24 mouse cellular contexts compared by ENCODE assay signal in the genomic region with DNA sequence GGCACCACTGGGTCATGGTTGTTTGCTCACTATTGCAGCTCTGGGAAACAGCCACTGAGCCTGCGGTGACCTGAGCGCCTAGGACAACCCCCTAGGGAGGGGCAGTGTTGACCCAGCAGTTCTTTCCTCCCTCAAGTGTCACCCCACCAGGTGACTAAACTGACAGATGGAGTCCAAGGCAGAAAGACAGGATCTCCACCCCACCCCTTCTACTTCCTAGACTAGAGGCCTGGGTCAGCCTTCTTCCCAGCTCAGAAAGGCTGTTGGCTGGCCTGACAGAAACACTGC. TPM values are rescaled to one million over a fixed set of nuclear protein-coding genes. Genes with fewer than 3 reads are reported as not detected.
DNase-seq lines count a peak whose midpoint lies in the region; ATAC-seq and TF ChIP-seq lines count a peak whose summit lies in the region.
"Had no signal": no experiment of that assay in that cellular context is flagged by ENCODE, and none has a peak within 500 bp of the region (broad histone marks: within the 10 kb centered on the region; RNA-seq: fewer than 3 reads in every experiment).

No protein-coding gene starts in this region.

- no peak overlapping the region for H3K27ac ChIP-seq in intestine, postnatal 0 days (ENCODE audit: low read depth, low read length)
- peak overlapping the region; percentile 64 for H3K27ac ChIP-seq in stomach, embryonic 15.5 days
- H3K27ac ChIP-seq: embryonic facial prominence, embryonic 13.5 days; heart, embryonic 15.5 days; hindbrain, embryonic 10.5 days; kidney, postnatal 0 days; neural tube, embryonic 15.5 days had no signal

- no peak overlapping the region for H3K4me3 ChIP-seq in intestine, postnatal 0 days (ENCODE audit: low read depth, low read length)
- no peak overlapping the region for H3K4me3 ChIP-seq in stomach, embryonic 15.5 days (replicated peaks)
- H3K4me3 ChIP-seq: embryonic facial prominence, embryonic 13.5 days; heart, embryonic 15.5 days; hindbrain, embryonic 10.5 days; neural tube, embryonic 15.5 days had no signal

- H3K36me3 ChIP-seq in intestine, postnatal 0 days (ENCODE audit: control insufficient read depth, insufficient read depth) = no peaks in the 10 kb centered on the region
- H3K36me3 ChIP-seq in stomach, embryonic 15.5 days = no peaks in the 10 kb centered on the region
- H3K36me3 ChIP-seq: embryonic facial prominence, embryonic 13.5 days; heart, embryonic 15.5 days; hindbrain, embryonic 10.5 days; neural tube, embryonic 15.5 days had no signal

- ATAC-seq in intestine, postnatal 0 days = peak; percentile 59; the same call in 1 of the 2 replicates
- no peak; the same call in 1 of the 2 replicates for ATAC-seq in stomach, embryonic 15.5 days (ENCODE audit: insufficient read depth, low FRiP score, low read depth)
- ATAC-seq: forebrain, postnatal 0 days had no signal

- H3K4me1 ChIP-seq in intestine, postnatal 0 days (replicated peaks; ENCODE audit: control insufficient read depth, insufficient read depth, low read length) = no peaks in the 10 kb centered on the region
- H3K4me1 ChIP-seq in stomach, embryonic 15.5 days = no peaks in the 10 kb centered on the region
- H3K4me1 ChIP-seq: embryonic facial prominence, embryonic 13.5 days; heart, embryonic 15.5 days; neural tube, embryonic 15.5 days had no signal

- WGBS in intestine, postnatal 0 days = 40% methylated on average over 2 of the region's 2 CpGs
- WGBS in stomach, embryonic 15.5 days = 58% methylated on average over 2 of the region's 2 CpGs

- no peaks in the 10 kb centered on the region for H3K27me3 ChIP-seq in intestine, postnatal 0 days (replicated peaks; ENCODE audit: control insufficient read depth, insufficient read depth, low read length)
- no peaks in the 10 kb centered on the region for H3K27me3 ChIP-seq in stomach, embryonic 15.5 days (replicated peaks)
- H3K27me3 ChIP-seq: embryonic facial prominence, embryonic 13.5 days; heart, embryonic 15.5 days; neural tube, embryonic 15.5 days had no signal

- TF ChIP-seq CTCF in intestine, postnatal 0 days (IDR thresholded peaks at IDR 0.05; ENCODE audit: low read depth) = no peak

- DNase-seq in lung, adult 18-20 months = peak; percentile 57 to 80
- DNase-seq in lung, postnatal 4 days = no peak
- peak; percentile 54 for DNase-seq in adrenal gland, adult 8-10 months
- no peak for DNase-seq in thymus, postnatal 4 days
- no peak for DNase-seq in spleen, adult 12 weeks (ENCODE audit: low spot score)
- DNase-seq in layer of hippocampus, adult 18-20 months (ENCODE audit: low spot score in 2 of 2) = no peak
- DNase-seq: cerebellum, adult 18-20 months; forebrain, postnatal 0 days; heart, adult 11 months; liver; lung, embryonic 14.5 days; right cerebral cortex, postnatal 25 days; thymus, adult 2 months had no signal

- H3K4me2 ChIP-seq in intestine, postnatal 0 days (replicated peaks; ENCODE audit: low read depth) = no peak overlapping the region
- no peak overlapping the region for H3K4me2 ChIP-seq in stomach, embryonic 15.5 days
- H3K4me2 ChIP-seq: embryonic facial prominence, embryonic 13.5 days; heart, embryonic 15.5 days; lung, embryonic 14.5 days; midbrain, embryonic 11.5 days; neural tube, embryonic 15.5 days had no signal

- H3K9ac ChIP-seq in intestine, postnatal 0 days (ENCODE audit: low read depth, low read length) = no peak overlapping the region
- H3K9ac ChIP-seq in stomach, embryonic 15.5 days = no peak overlapping the region
- H3K9ac ChIP-seq: embryonic facial prominence, embryonic 13.5 days; forebrain, postnatal 0 days; heart, embryonic 15.5 days; lung, embryonic 14.5 days; neural tube, embryonic 15.5 days had no signal

- H3K9me3 ChIP-seq in intestine, postnatal 0 days (ENCODE audit: control insufficient read depth) = no peaks in the 10 kb centered on the region
- H3K9me3 ChIP-seq in stomach, embryonic 15.5 days = no peaks in the 10 kb centered on the region
- H3K9me3 ChIP-seq: embryonic facial prominence, embryonic 13.5 days; heart, embryonic 15.5 days; hindbrain, embryonic 10.5 days; neural tube, embryonic 15.5 days had no signal

RNA-seq across cellular contexts. Expression of gene Krt13, which starts 7.7 kb away (rescaled TPM):
- total RNA-seq in adrenal gland, adult 8-10 months (2022) = not detected
- not detected in 2 replicates for polyA plus RNA-seq in intestine, postnatal 0 days (2015; fragmentation: Nextera tagmentation; extraction: Ambion mirVana)
- 397 and 779 TPM in 2 replicates for polyA plus RNA-seq in stomach, embryonic 15.5 days (2015; fragmentation: Nextera tagmentation; extraction: Ambion mirVana)
- not detected for total RNA-seq in layer of hippocampus, adult 18-20 months (2021)
- total RNA-seq: forebrain, postnatal 0 days; gastrocnemius, adult 8-10 months; layer of hippocampus, postnatal 25 days; left cerebral cortex, postnatal 36 days had no signal
- polyA plus RNA-seq: forebrain, postnatal 0 days; lung, embryonic 14.5 days; midbrain, embryonic 11.5 days had no signal

RNA-seq across cellular contexts. Expression of gene Krt36, which starts 8.3 kb away (rescaled TPM):
- under 1 TPM in 2 of 4 experiments, not detected in 2; 0.31 to 0.40 TPM for total RNA-seq in adrenal gland, adult 8-10 months (2022)
- polyA plus RNA-seq in intestine, postnatal 0 days (2015; fragmentation: Nextera tagmentation; extraction: Ambion mirVana) = 0.09 and 0.16 TPM in 2 replicates
- 0.13 and 0.37 TPM in 2 replicates for polyA plus RNA-seq in stomach, embryonic 15.5 days (2015; fragmentation: Nextera tagmentation; extraction: Ambion mirVana)
- total RNA-seq in layer of hippocampus, adult 18-20 months (2021) = not detected
- total RNA-seq: forebrain, postnatal 0 days; gastrocnemius, adult 8-10 months; layer of hippocampus, postnatal 25 days; left cerebral cortex, postnatal 36 days had no signal
- polyA plus RNA-seq: embryonic facial prominence, embryonic 13.5 days; forebrain, postnatal 0 days; heart, embryonic 15.5 days; hindbrain, embryonic 10.5 days; midbrain, embryonic 11.5 days; neural tube, embryonic 15.5 days had no signal

RNA-seq across cellular contexts. Expression of gene Krt35, which starts 17.6 kb away (rescaled TPM):
- not detected for total RNA-seq in adrenal gland, adult 8-10 months (2022)
- polyA plus RNA-seq in intestine, postnatal 0 days (2015; fragmentation: Nextera tagmentation; extraction: Ambion mirVana) = 0.26 and 0.44 TPM in 2 replicates
- 0.32 TPM in 1 of 2 replicates, not detected in the other for polyA plus RNA-seq in stomach, embryonic 15.5 days (2015; fragmentation: Nextera tagmentation; extraction: Ambion mirVana)
- total RNA-seq in layer of hippocampus, adult 18-20 months (2021) = not detected
- total RNA-seq: forebrain, postnatal 0 days; gastrocnemius, adult 8-10 months; layer of hippocampus, postnatal 25 days; left cerebral cortex, postnatal 36 days had no signal
- polyA plus RNA-seq: forebrain, postnatal 0 days; heart, embryonic 15.5 days; hindbrain, embryonic 10.5 days; kidney, postnatal 0 days; lung, embryonic 14.5 days; midbrain, embryonic 11.5 days had no signal

RNA-seq across cellular contexts. Expression of gene Krt15, which starts 22.0 kb away (rescaled TPM):
- not detected for total RNA-seq in adrenal gland, adult 8-10 months (2022)
- polyA plus RNA-seq in intestine, postnatal 0 days (2015; fragmentation: Nextera tagmentation; extraction: Ambion mirVana) = 1.2 and 1.5 TPM in 2 replicates
- 698 and 1,006 TPM in 2 replicates for polyA plus RNA-seq in stomach, embryonic 15.5 days (2015; fragmentation: Nextera tagmentation; extraction: Ambion mirVana)
- under 1 TPM in 1 of 2 experiments, not detected in 1; 0.51 TPM for total RNA-seq in layer of hippocampus, adult 18-20 months (2021)
- total RNA-seq: forebrain, postnatal 0 days; gastrocnemius, adult 8-10 months; left cerebral cortex, postnatal 36 days had no signal

RNA-seq across cellular contexts. Expression of gene Krt32, which starts 25.7 kb away (rescaled TPM):
- not detected for total RNA-seq in adrenal gland, adult 8-10 months (2022)
- not detected in 2 replicates for polyA plus RNA-seq in intestine, postnatal 0 days (2015; fragmentation: Nextera tagmentation; extraction: Ambion mirVana)
- polyA plus RNA-seq in stomach, embryonic 15.5 days (2015; fragmentation: Nextera tagmentation; extraction: Ambion mirVana) = not detected in 2 replicates
- total RNA-seq in layer of hippocampus, adult 18-20 months (2021) = not detected
- total RNA-seq: forebrain, postnatal 0 days; gastrocnemius, adult 8-10 months; layer of hippocampus, postnatal 25 days; left cerebral cortex, postnatal 36 days had no signal
- polyA plus RNA-seq: forebrain, postnatal 0 days; heart, embryonic 15.5 days; hindbrain, embryonic 10.5 days; kidney, postnatal 0 days; lung, embryonic 14.5 days; midbrain, embryonic 11.5 days; neural tube, embryonic 15.5 days had no signal

Comparison
In these comparisons a context has a peak if more than half of its experiments do, and no peak if none do; other contexts are left out.
1. DNase-seq: peak in lung, adult 18-20 months (2 of 2) and adrenal gland, adult 8-10 months (single experiment); none in lung, postnatal 4 days (0 of 2), thymus, postnatal 4 days (single experiment), spleen, adult 12 weeks (single experiment) and layer of hippocampus, adult 18-20 months (0 of 2).